Mouse (Mus musculus) embryonic facial prominence, embryonic 10.5 days (tissue): Measurements from ENCODE around the gene Apoa1. TPM values are rescaled to one million over a fixed set of nuclear protein-coding genes. Genes with fewer than 3 reads are reported as not detected.

Experiments used
- DNase-seq: peaks from one replicate; pipeline ENCODE4 v3.0.0-alpha.2; 2017; ENCODE audit warnings: low spot score
- H3K27ac ChIP-seq: fragments of 300-500 bp; sonication (generic); replicated peaks from 2 replicates; pipeline ENCODE4 v1.5.1; 2016; ENCODE audit warnings: mild to moderate bottlenecking
- H3K27me3 ChIP-seq: fragments of 300-500 bp; sonication (generic); replicated peaks from 2 replicates; pipeline ENCODE4 v1.6.1; 2016; ENCODE audit warnings: low read depth, mild to moderate bottlenecking; ENCODE audit not compliant: poor library complexity, severe bottlenecking
- H3K36me3 ChIP-seq: fragments of 300-500 bp; sonication (generic); replicated peaks from 2 replicates; pipeline ENCODE4 v1.6.1; 2016; ENCODE audit warnings: mild to moderate bottlenecking, moderate library complexity
- H3K4me1 ChIP-seq: fragments of 300-500 bp; sonication (generic); 2 replicates; pipeline ENCODE4 v1.6.1; 2016
- H3K4me3 ChIP-seq: fragments of 300-500 bp; sonication (generic); 2 replicates; pipeline ENCODE4 v1.5.1; 2016; ENCODE audit warnings: mild to moderate bottlenecking, moderate library complexity
- H3K9me3 ChIP-seq: fragments of 300-500 bp; sonication (generic); 2 replicates; pipeline ENCODE4 v1.6.1; 2016; ENCODE audit warnings: mild to moderate bottlenecking
- WGBS: fragments of 180-500 bp; shearing (Covaris S2); methylation state at CpG from one replicate; pipeline ENCODE4 v1.1.7; 2016; 5-methylcytosine and 5-hydroxymethylcytosine counted together
- polyA plus RNA-seq: library from polyadenylated mRNA; unstranded; fragments of >200 nt; fragmentation: Nextera tagmentation; extraction: Ambion mirVana; gene quantifications from 2 replicates; pipeline ENCODE4 v1.2.1, GENCODE M21; 2016

Apoa1 gene
- polyA plus RNA-seq, 1 experiment from 2014 or later, result 1.4 TPM

DNA sequence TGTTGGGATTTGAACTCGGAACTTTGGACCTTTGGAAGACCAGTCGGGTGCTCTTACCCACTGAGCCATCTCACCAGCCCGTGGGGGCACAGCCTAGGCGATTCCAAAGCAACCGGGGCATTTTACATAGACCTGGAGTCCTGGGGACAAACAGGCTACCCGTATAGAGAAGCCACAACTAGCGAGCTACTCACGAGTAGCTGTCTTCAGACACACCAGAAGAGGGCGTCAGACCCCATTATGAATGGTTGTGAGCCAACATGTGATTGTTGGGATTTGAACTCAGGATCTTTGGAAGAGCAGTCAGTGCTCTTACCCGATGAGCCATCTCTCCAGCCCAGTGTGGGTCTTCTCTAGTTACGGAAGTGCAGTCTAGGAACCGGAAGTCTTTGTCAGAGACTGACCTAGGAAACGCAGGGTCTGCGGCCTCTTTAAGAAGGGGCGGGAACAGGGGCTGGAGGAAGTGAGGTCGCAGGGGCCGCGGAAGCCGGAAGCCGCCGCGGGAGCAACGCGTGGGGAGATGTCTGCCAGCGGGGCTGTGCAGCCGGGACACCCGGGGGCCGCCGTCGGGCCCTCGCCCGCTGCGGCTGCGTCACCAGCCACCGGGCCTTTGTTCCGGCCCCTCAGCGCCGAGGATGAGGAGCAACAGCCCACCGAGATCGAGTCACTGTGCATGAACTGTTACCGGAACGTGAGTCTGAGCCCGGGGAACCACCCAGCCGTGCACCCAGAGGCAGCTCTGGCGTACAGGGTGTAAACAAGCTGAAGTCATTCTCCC lies 44.5 kb downstream of the Apoa1 start, which contains the start of gene Zpr1:
Gene Zpr1 (plus strand): TSS at position 388 of the 778 bp plus-strand sequence.
- Histone ChIP-seq H3K27ac (peak within 1 kb of the TSS; percentile 86), H3K9me3 (no peaks in the 10 kb centered on the region), H3K27me3 (peaks cover 42% of the 10 kb centered on the region), H3K4me3 (peak within 1 kb of the TSS; percentile 95), H3K36me3 (peaks cover 38% of the 10 kb centered on the region), H3K4me1 (peaks cover 32% of the 10 kb centered on the region)
- DNase-seq, result peak; percentile 92
- 6% methylated on average over 45 of the region's 45 CpGs for WGBS

DNA sequence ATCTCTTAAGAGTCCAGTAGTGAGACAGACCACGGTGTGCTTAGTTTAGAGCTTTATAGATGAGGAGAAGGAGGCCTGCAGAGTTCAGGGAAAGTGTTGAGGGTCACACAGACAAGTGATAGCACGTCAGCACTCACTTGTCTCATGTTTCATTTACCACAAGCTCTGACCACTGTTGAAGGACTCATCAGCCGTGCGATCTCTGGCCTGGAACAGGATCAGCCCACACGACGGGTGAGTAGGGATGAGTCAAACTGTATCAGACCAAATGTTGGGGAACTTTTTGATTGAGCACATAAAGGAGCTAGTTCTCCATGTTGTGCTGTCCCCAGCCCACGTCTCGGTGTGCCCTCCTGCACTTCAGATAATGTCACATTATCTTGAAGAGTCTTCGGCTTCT lies 46.1 kb downstream of the Apoa1 start:
- Histone ChIP-seq H3K36me3 (peaks cover 54% of the 10 kb centered on the region), H3K4me3 (peak overlapping the region; percentile 95; the same call in 1 of the 2 replicates), H3K9me3 (no peaks in the 10 kb centered on the region), H3K27ac (no peak overlapping the region), H3K27me3 (peaks cover 26% of the 10 kb centered on the region), H3K4me1 (peaks cover 26% of the 10 kb centered on the region)
- DNase-seq, result no peak
- WGBS, result 91% methylated on average over 9 of the region's 9 CpGs

Other genes starting within 250 kb of the Apoa1 start
- gene Pafah1b2, start 215.9 kb upstream of the Apoa1 start, polyA plus RNA-seq, result 261 and 262 TPM in 2 replicates
- 8.4 and 9.9 TPM in 2 replicates for gene Sik3, start 215.8 kb upstream of the Apoa1 start, polyA plus RNA-seq
- gene Apoc3, start 7.1 kb downstream of the Apoa1 start, polyA plus RNA-seq, result not detected in 2 replicates
- gene Apoa4, start 12.1 kb downstream of the Apoa1 start, polyA plus RNA-seq, result not detected in 2 replicates
- gene Apoa5, start 40.1 kb downstream of the Apoa1 start, polyA plus RNA-seq, result not detected in 2 replicates
- 70.8 and 71.1 TPM in 2 replicates for gene Zpr1, start 44.5 kb downstream of the Apoa1 start, polyA plus RNA-seq
- gene Bud13, start 54.4 kb downstream of the Apoa1 start, polyA plus RNA-seq, result 34.3 and 34.7 TPM in 2 replicates
- gene 4931429L15Rik, start 91.4 kb downstream of the Apoa1 start, polyA plus RNA-seq, result not detected in 2 replicates